Mouse (Mus musculus) hindbrain, embryonic 16.5 days (tissue): ENCODE data around the gene Tm7sf2. TPM values are rescaled to one million over a fixed set of nuclear protein-coding genes. Genes with fewer than 3 reads are reported as not detected.
A peak's percentile ranks its signal among the peaks of the same experiment; 100 is the strongest.

Source experiments
- ATAC-seq: fragments of 200-750 bp; cut with Nextera tagmentation; 2 replicates; pipeline ENCODE4 v1.8.0; 2017; ENCODE audit warnings: moderate TSS enrichment, moderate library complexity
- H3K27ac ChIP-seq: fragments of 300-500 bp; sonication (generic); 2 replicates; pipeline ENCODE4 v1.5.1; 2014; ENCODE audit warnings: low read depth, mild to moderate bottlenecking, control low read depth, low read length, moderate library complexity
- H3K27me3 ChIP-seq: fragments of 300-500 bp; sonication (generic); replicated peaks from 2 replicates; pipeline ENCODE4 v1.6.1; 2014; ENCODE audit warnings: low read length; ENCODE audit not compliant: control insufficient read depth, insufficient read depth
- H3K36me3 ChIP-seq: fragments of 300-500 bp; sonication (generic); 2 replicates; pipeline ENCODE4 v1.6.1; 2014; ENCODE audit warnings: mild to moderate bottlenecking, low read length, moderate library complexity, mixed read lengths; ENCODE audit not compliant: control insufficient read depth, insufficient read depth
- H3K4me1 ChIP-seq: fragments of 300-500 bp; sonication (generic); 2 replicates; pipeline ENCODE4 v1.6.1; 2014; ENCODE audit warnings: low read depth, low read length; ENCODE audit not compliant: control insufficient read depth, insufficient read depth
- H3K4me2 ChIP-seq: fragments of 300-500 bp; sonication (generic); 2 replicates; pipeline ENCODE4 v1.6.1; 2014; ENCODE audit warnings: mild to moderate bottlenecking, low read length, control low read depth, moderate library complexity
- H3K4me3 ChIP-seq: fragments of 300-500 bp; sonication (generic); 2 replicates; pipeline ENCODE4 v1.5.1; 2014; ENCODE audit warnings: mild to moderate bottlenecking, low read length, control low read depth, moderate library complexity
- H3K9ac ChIP-seq: fragments of 300-500 bp; sonication (generic); 2 replicates; pipeline ENCODE4 v1.6.1; 2014; ENCODE audit warnings: low read depth, mild to moderate bottlenecking, control low read depth, low read length, moderate library complexity
- H3K9me3 ChIP-seq: fragments of 300-500 bp; sonication (generic); 2 replicates; pipeline ENCODE4 v1.6.1; 2014; ENCODE audit warnings: mild to moderate bottlenecking, low read length, moderate library complexity; ENCODE audit not compliant: control insufficient read depth
- WGBS: fragments of 180-500 bp; shearing (Covaris S2); extraction: QIAGEN DNeasy Blood & Tissue Kit; methylation state at CpG from one replicate; pipeline ENCODE4 v1.1.7; 2014; 5-methylcytosine and 5-hydroxymethylcytosine counted together
- polyA plus RNA-seq: library from polyadenylated mRNA; unstranded; fragments of >200 nt; fragmentation: Nextera tagmentation; extraction: Ambion mirVana; gene quantifications from 2 replicates; pipeline ENCODE4 v1.2.1, GENCODE M21; 2015

The Tm7sf2 gene
- polyA plus RNA-seq, 1 experiment from 2014 or later, result 64.6 TPM

- peak; percentile 9; the same call in 1 of the 2 replicates for ATAC-seq
- peaks cover 44% of the 10 kb centered on the region for H3K4me1 ChIP-seq
- no peaks in the 10 kb centered on the region for H3K27me3 ChIP-seq
- peak overlapping the region; percentile 87 for H3K9ac ChIP-seq
- no peaks in the 10 kb centered on the region for H3K36me3 ChIP-seq
- no peaks in the 10 kb centered on the region for H3K9me3 ChIP-seq
- 2% methylated on average over 37 of the region's 44 CpGs for WGBS
- H3K27ac ChIP-seq, result peak overlapping the region; percentile 87
- H3K4me3 ChIP-seq, result peak overlapping the region; percentile 71
- H3K4me2 ChIP-seq, result peak overlapping the region; percentile 100
Measured at GRCm38 (mm10) chr19:6061641-6062302, 6.4 kb downstream of the Tm7sf2 start.

- H3K36me3 ChIP-seq, result no peaks in the 10 kb centered on the region
- H3K9ac ChIP-seq, result peak within 1 kb of the TSS; percentile 87
- H3K4me3 ChIP-seq, result peak within 1 kb of the TSS; percentile 71
- H3K27ac ChIP-seq, result peak within 1 kb of the TSS; percentile 87
- peaks cover 44% of the 10 kb centered on the region for H3K4me1 ChIP-seq
- peak within 1 kb of the TSS; percentile 100 for H3K4me2 ChIP-seq
- ATAC-seq, result peak; percentile 73
- no peaks in the 10 kb centered on the region for H3K27me3 ChIP-seq
- under 1% methylated on average over 54 of the region's 58 CpGs for WGBS
- H3K9me3 ChIP-seq, result no peaks in the 10 kb centered on the region
Measured at GRCm38 (mm10) chr19:6061021-6061533, 7.1 kb downstream of the Tm7sf2 start, which contains the start of gene Znhit2. Gene Znhit2, plus strand, starts transcription at chr19:6061192.

- no peaks in the 10 kb centered on the region for H3K27me3 ChIP-seq
- ATAC-seq, result no peak
- peak overlapping the region; percentile 90 for H3K4me2 ChIP-seq
- 91% methylated on average over 5 of the region's 5 CpGs for WGBS
- no peak overlapping the region; the same call in 1 of the 2 replicates for H3K4me3 ChIP-seq
- H3K4me1 ChIP-seq, result peaks cover 39% of the 10 kb centered on the region
- no peak overlapping the region for H3K27ac ChIP-seq
- peaks cover 10% of the 10 kb centered on the region; the same call in 1 of the 2 replicates for H3K36me3 ChIP-seq
- H3K9me3 ChIP-seq, result no peaks in the 10 kb centered on the region
- no peak overlapping the region; the same call in 1 of the 2 replicates for H3K9ac ChIP-seq
Measured at GRCm38 (mm10) chr19:6058966-6059365, 9.2 kb downstream of the Tm7sf2 start.

DNA sequence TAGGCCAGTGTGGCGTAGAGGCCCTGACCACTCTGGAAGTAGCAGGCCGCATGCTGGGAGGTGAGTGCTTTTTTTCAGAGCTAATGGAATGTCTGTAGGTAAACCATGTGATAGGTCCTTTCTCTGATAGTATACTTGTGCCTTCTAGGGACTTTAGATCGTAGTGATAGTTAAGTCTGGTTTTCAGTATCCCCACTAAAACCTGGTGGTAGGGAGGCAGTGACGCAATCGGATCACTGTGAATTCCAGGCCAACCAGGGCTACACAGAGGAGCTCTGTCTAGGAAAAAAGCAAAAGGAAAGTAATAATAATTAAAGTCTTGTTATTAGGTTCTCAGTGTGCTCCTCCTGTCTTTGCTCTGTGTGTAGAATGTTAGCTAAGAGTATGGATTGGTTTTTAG lies 9.7 kb downstream of the Tm7sf2 start:
- no peak for ATAC-seq
- Histone ChIP-seq H3K9me3 (no peaks in the 10 kb centered on the region), H3K4me2 (peak overlapping the region; percentile 90), H3K27me3 (no peaks in the 10 kb centered on the region), H3K9ac (peak overlapping the region; percentile 89), H3K4me1 (peaks cover 34% of the 10 kb centered on the region), H3K27ac (no peak overlapping the region), H3K36me3 (peaks cover 15% of the 10 kb centered on the region), H3K4me3 (peak overlapping the region; percentile 63)
- 34% methylated on average over 5 of the region's 5 CpGs for WGBS

- H3K4me2 ChIP-seq, result peak within 1 kb of the TSS; percentile 90
- H3K9me3 ChIP-seq, result no peaks in the 10 kb centered on the region
- H3K4me1 ChIP-seq, result peaks cover 28% of the 10 kb centered on the region
- under 1% methylated on average over 50 of the region's 63 CpGs for WGBS
- H3K27ac ChIP-seq, result peak within 1 kb of the TSS; percentile 80
- H3K9ac ChIP-seq, result peak within 1 kb of the TSS; percentile 89
- peak; percentile 89 for ATAC-seq
- H3K27me3 ChIP-seq, result no peaks in the 10 kb centered on the region
- H3K4me3 ChIP-seq, result peak within 1 kb of the TSS; percentile 63
- H3K36me3 ChIP-seq, result peaks cover 24% of the 10 kb centered on the region
Measured at GRCm38 (mm10) chr19:6057313-6058096, 10.7 kb downstream of the Tm7sf2 start, which contains the start of the genes Mrpl49 and Fau. Gene Mrpl49, minus strand, starts transcription at chr19:6057785. Gene Fau, plus strand, starts transcription at chr19:6057844.

- no peak for ATAC-seq
- Histone ChIP-seq H3K4me2 (peak overlapping the region; percentile 86), H3K4me3 (peak overlapping the region; percentile 63), H3K36me3 (peaks cover 30% of the 10 kb centered on the region), H3K27me3 (no peaks in the 10 kb centered on the region), H3K9me3 (no peaks in the 10 kb centered on the region), H3K4me1 (peaks cover 20% of the 10 kb centered on the region), H3K9ac (peak overlapping the region; percentile 85), H3K27ac (no peak overlapping the region)
- 47% methylated on average over 4 of the region's 4 CpGs for WGBS
Measured at GRCm38 (mm10) chr19:6056696-6057095, 11.5 kb downstream of the Tm7sf2 start.

DNA sequence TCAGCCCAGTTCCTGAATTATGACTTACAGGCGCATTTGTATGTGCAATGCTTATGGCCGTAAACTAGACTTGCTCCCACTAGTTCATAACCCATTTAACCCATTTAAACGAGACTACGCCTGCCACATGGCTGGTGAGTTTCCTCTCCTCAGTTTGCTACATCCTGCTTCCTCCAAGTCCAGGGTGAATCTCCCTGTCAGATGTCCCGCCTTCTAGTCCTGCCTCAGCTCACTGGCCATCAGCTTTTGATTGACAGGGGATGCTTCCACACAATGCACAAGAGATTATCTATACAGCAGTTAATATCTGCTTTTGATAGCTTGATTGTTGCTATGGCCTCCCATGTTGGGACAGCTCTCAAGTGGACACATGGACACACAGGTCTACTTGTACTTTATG lies 13.9 kb downstream of the Tm7sf2 start:
- Histone ChIP-seq H3K9ac (no peak overlapping the region), H3K27ac (no peak overlapping the region), H3K4me2 (no peak overlapping the region), H3K27me3 (no peaks in the 10 kb centered on the region), H3K4me3 (no peak overlapping the region), H3K9me3 (no peaks in the 10 kb centered on the region), H3K36me3 (peaks cover 51% of the 10 kb centered on the region), H3K4me1 (peaks cover 17% of the 10 kb centered on the region)
- ATAC-seq, result no peak
- 94% methylated on average over 5 of the region's 5 CpGs for WGBS

DNA sequence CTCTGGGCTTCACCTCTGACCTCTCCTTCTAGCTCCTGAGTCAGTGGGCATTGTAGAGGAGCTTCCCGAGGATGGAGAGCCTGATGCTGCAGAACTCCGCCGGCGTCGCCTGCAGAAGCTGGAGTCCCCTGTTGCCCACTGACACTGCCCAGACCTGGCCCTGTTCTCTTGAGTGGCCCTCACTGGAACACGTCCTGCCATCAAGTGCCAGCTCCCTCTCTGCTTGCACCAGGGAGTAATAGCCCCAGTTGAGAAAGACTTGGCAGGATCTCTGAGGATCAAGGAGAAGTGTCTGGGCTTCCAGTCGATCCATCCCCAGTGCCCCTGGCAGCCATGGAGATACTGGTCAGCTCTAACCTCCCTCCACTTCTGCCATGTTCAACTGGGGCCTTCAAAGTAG lies 15.7 kb downstream of the Tm7sf2 start:
- Histone ChIP-seq H3K9me3 (no peaks in the 10 kb centered on the region), H3K4me3 (no peak overlapping the region), H3K4me2 (no peak overlapping the region), H3K27me3 (no peaks in the 10 kb centered on the region), H3K9ac (no peak overlapping the region), H3K4me1 (peaks cover 24% of the 10 kb centered on the region), H3K27ac (no peak overlapping the region), H3K36me3 (peaks cover 59% of the 10 kb centered on the region)
- 86% methylated on average over 7 of the region's 7 CpGs for WGBS
- no peak for ATAC-seq
